Mouse (Mus musculus): ENCODE measurements around the gene Rps17. TPM values are rescaled to one million over a fixed set of nuclear protein-coding genes. Genes with fewer than 3 reads are reported as not detected.

The Rps17 gene
- polyA plus RNA-seq, 2 experiments: 828 to 1,514 TPM

DNA sequence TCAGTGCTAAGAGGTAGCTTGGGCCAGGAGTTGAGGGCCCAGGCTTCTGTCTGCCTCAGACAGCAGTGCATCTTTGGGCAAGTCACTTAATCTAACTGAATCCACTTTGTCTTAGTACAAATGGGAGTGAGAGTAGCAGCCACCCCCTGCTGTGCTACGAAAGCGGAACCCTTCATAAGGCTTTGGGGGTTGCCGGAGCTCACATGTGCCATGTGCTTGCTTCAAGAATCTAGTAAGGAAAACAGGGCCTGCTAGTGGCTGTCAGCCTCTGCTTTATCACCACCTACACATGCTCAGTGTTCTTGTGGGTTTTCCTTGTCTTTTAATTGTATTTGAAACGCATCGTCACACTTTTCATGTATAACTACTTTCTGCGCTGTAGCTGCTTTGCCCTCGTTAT lies 43.7 kb downstream of the Rps17 start:
- Histone ChIP-seq H3K4me1 (replicated peaks; ENCODE audit: control insufficient read depth in 2 of 2, insufficient read depth in 2 of 2, low read length in 1 of 2) (no peaks in the 10 kb centered on the region), H3K27me3 (ENCODE audit: control insufficient read depth, insufficient read depth, low read length) (no peaks in the 10 kb centered on the region), H3K36me3 (replicated peaks; ENCODE audit: control insufficient read depth, insufficient read depth, low read depth) (no peaks in the 10 kb centered on the region), H3K9ac (replicated peaks) (no peak overlapping the region), H3K9me3 (ENCODE audit: control insufficient read depth, low read length) (no peaks in the 10 kb centered on the region), H3K4me3 (ENCODE audit: insufficient read depth in 1 of 2, low read depth in 2 of 2, low read length in 2 of 2) (no peak overlapping the region), H3K4me2 (ENCODE audit: low read depth) (no peak overlapping the region), H3K27ac (no peak overlapping the region)
- ATAC-seq (ENCODE audit: insufficient read depth) (no peak), DNase-seq (ENCODE audit: low read depth in 3 of 3, low spot score in 3 of 3) (no peak)
- TF ChIP-seq CTCF (IDR thresholded peaks at IDR 0.05; ENCODE audit: low read depth): no peak
- no peak for TF ChIP-seq EP300 (IDR thresholded peaks at IDR 0.05; ENCODE audit: low read depth)
- 75% methylated on average over 7 of the region's 7 CpGs for WGBS (ENCODE audit: insufficient replicate concordance)

DNA sequence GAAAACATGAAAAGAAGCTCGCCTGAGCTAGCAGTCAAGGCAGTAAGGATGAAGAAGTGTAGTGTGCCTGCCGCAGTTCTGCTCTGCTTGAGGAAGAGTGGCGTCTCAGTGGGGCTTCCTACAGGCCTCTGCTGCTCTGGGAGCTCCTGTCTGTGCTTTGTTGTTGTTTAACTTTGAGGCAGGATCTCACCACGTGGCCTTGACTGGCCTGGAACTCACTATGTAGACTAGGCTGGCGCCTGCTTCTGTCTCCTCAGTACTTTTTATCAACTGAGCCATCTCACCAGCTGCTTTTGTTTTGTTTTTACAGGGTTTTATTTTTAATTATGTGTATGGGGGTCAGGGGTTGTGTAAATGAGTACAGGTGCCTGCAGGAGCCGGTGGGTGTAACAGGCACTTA lies 46.8 kb downstream of the Rps17 start:
- H3K27me3 ChIP-seq (ENCODE audit: control insufficient read depth, insufficient read depth, low read length): no peaks in the 10 kb centered on the region
- no peaks in the 10 kb centered on the region for H3K9me3 ChIP-seq (ENCODE audit: control insufficient read depth, low read length)
- H3K9ac ChIP-seq (replicated peaks): no peak overlapping the region
- TF ChIP-seq CTCF (IDR thresholded peaks at IDR 0.05; ENCODE audit: low read depth) (no peak), EP300 (IDR thresholded peaks at IDR 0.05; ENCODE audit: low read depth) (no peak)
- ATAC-seq (ENCODE audit: insufficient read depth) (no peak), DNase-seq (ENCODE audit: low read depth in 3 of 3, low spot score in 3 of 3) (no peak)
- no peaks in the 10 kb centered on the region for H3K4me1 ChIP-seq (replicated peaks; ENCODE audit: control insufficient read depth in 2 of 2, insufficient read depth in 2 of 2, low read length in 1 of 2)
- H3K36me3 ChIP-seq (replicated peaks; ENCODE audit: control insufficient read depth, insufficient read depth, low read depth): no peaks in the 10 kb centered on the region
- H3K4me3 ChIP-seq (ENCODE audit: insufficient read depth in 1 of 2, low read depth in 2 of 2, low read length in 2 of 2): no peak overlapping the region
- 33% methylated on average over 6 of the region's 6 CpGs for WGBS (ENCODE audit: insufficient replicate concordance)
- H3K27ac ChIP-seq: no peak overlapping the region
- H3K4me2 ChIP-seq (ENCODE audit: low read depth): no peak overlapping the region

- no peaks in the 10 kb centered on the region for H3K36me3 ChIP-seq (replicated peaks; ENCODE audit: control insufficient read depth, insufficient read depth, low read depth)
- no peak overlapping the region for H3K27ac ChIP-seq
- H3K9me3 ChIP-seq (ENCODE audit: control insufficient read depth, low read length): no peaks in the 10 kb centered on the region
- 67% methylated on average over 2 of the region's 2 CpGs for whole genome bisulfite sequencing (ENCODE audit: insufficient replicate concordance)
- no peak for DNase-seq (ENCODE audit: low read depth in 3 of 3, low spot score in 3 of 3)
- no peaks in the 10 kb centered on the region for H3K4me1 ChIP-seq (replicated peaks; ENCODE audit: control insufficient read depth in 2 of 2, insufficient read depth in 2 of 2, low read length in 1 of 2)
- H3K4me2 ChIP-seq (ENCODE audit: low read depth): no peak overlapping the region
- no peak overlapping the region for H3K4me3 ChIP-seq (ENCODE audit: insufficient read depth in 1 of 2, low read depth in 2 of 2, low read length in 2 of 2)
- TF ChIP-seq EP300 (IDR thresholded peaks at IDR 0.05; ENCODE audit: low read depth) (no peak), CTCF (IDR thresholded peaks at IDR 0.05; ENCODE audit: low read depth) (no peak)
- no peaks in the 10 kb centered on the region for H3K27me3 ChIP-seq (ENCODE audit: control insufficient read depth, insufficient read depth, low read length)
- no peak overlapping the region for H3K9ac ChIP-seq (replicated peaks)
- no peak for ATAC-seq (ENCODE audit: insufficient read depth)
Measured at GRCm38 (mm10) chr7:81295169-81295568, 49.9 kb downstream of the Rps17 start.

Other genes with a start within 250 kb of the Rps17 start
- gene Slc28a1, start 230.5 kb downstream of the Rps17 start, polyA plus RNA-seq (2012; rRNA removed): 0.54 and 0.64 TPM in 2 replicates
- 0.50 and 0.58 TPM in 2 replicates for gene Slc28a1, start 230.5 kb downstream of the Rps17 start, polyA plus RNA-seq (2014; fragmentation: Nextera tagmentation; extraction: Ambion mirVana)
- 1.5 and 1.7 TPM in 2 replicates for gene Pde8a, start 131.7 kb downstream of the Rps17 start, polyA plus RNA-seq (2012; rRNA removed)
- gene Pde8a, start 131.7 kb downstream of the Rps17 start, polyA plus RNA-seq (2014; fragmentation: Nextera tagmentation; extraction: Ambion mirVana): 1.3 and 1.5 TPM in 2 replicates
- 0.03 and 0.06 TPM in 2 replicates for gene Cpeb1, start 110.2 kb upstream of the Rps17 start, polyA plus RNA-seq (2012; rRNA removed)
- not detected in 2 replicates for gene Cpeb1, start 110.2 kb upstream of the Rps17 start, polyA plus RNA-seq (2014; fragmentation: Nextera tagmentation; extraction: Ambion mirVana)
- gene Ap3b2, start 148.7 kb upstream of the Rps17 start, polyA plus RNA-seq (2012; rRNA removed): 0.03 and 0.24 TPM in 2 replicates
- gene Ap3b2, start 148.7 kb upstream of the Rps17 start, polyA plus RNA-seq (2014; fragmentation: Nextera tagmentation; extraction: Ambion mirVana): not detected in 2 replicates
- gene BC048679, start 153.0 kb upstream of the Rps17 start, polyA plus RNA-seq (2012; rRNA removed): not detected in 2 replicates
- not detected in 2 replicates for gene BC048679, start 153.0 kb upstream of the Rps17 start, polyA plus RNA-seq (2014; fragmentation: Nextera tagmentation; extraction: Ambion mirVana)
- 0.04 and 0.08 TPM in 2 replicates for gene Fsd2, start 221.7 kb upstream of the Rps17 start, polyA plus RNA-seq (2012; rRNA removed)
- gene Fsd2, start 221.7 kb upstream of the Rps17 start, polyA plus RNA-seq (2014; fragmentation: Nextera tagmentation; extraction: Ambion mirVana): 0.10 and 0.19 TPM in 2 replicates
- gene Whamm, start 226.0 kb upstream of the Rps17 start, polyA plus RNA-seq (2012; rRNA removed): 4.3 and 6.9 TPM in 2 replicates
- gene Whamm, start 226.0 kb upstream of the Rps17 start, polyA plus RNA-seq (2014; fragmentation: Nextera tagmentation; extraction: Ambion mirVana): 6.2 and 6.3 TPM in 2 replicates